Mouse (Mus musculus) right cerebral cortex, adult 2 months (tissue): ENCODE results near the gene Gm10715.
"Not testable (repeated sequence)": the region's sequence is repeated elsewhere in the genome, so short reads cannot be mapped to it uniquely, and the experiment has no call there.

Experiments used
- DNase-seq, 2 experiments: peaks; one replicate each; pipeline ENCODE4 v3.0.0; 2021 to 2022; ENCODE audit warnings: low spot score in 2 of 2

The Gm10715 gene

GRCm38 (mm10) chr9:3024912-3025467 lies 11.7 kb upstream of the Gm10715 start, which contains the start of gene Gm10717:
Gene Gm10717, plus strand, starts transcription at chr9:3025417.
- DNase-seq = peak in 1 of 2 experiments; percentile 10

DNA sequence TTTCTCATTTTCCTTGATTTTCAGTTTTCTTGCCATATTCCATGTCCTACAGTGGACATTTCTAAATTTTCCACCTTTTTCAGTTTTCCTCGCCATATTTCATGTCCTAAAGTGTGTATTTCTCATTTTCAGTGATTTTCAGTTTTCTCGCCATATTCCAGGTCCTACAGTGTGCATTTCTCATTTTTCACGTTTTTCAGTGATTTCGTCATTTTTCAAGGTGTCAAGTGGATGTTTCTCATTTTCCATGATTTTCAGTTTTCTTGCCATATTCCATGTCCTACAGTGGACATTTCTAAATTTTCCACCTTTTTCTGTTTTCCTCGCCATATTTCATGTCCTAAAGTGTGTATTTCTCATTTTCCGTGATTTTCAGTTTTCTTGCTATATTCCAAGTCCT lies 11.0 kb upstream of the Gm10715 start:
- peak; percentile 40 to 59 for DNase-seq

GRCm38 (mm10) chr9:3026136-3026535 lies 10.5 kb upstream of the Gm10715 start:
- not testable (repeated sequence) for DNase-seq

GRCm38 (mm10) chr9:3026741-3027140 lies 9.9 kb upstream of the Gm10715 start:
- not testable (repeated sequence) for DNase-seq

- DNase-seq = not testable (repeated sequence)
These were observed 9.5 kb upstream of the Gm10715 start for GRCm38 (mm10) chr9:3027200-3027599.

GRCm38 (mm10) chr9:3029276-3030000 lies 7.2 kb upstream of the Gm10715 start:
- DNase-seq = peak in 1 of 2 experiments; percentile 5

- DNase-seq = not testable (repeated sequence)
These were observed 5.9 kb upstream of the Gm10715 start for GRCm38 (mm10) chr9:3030677-3031318.

DNA sequence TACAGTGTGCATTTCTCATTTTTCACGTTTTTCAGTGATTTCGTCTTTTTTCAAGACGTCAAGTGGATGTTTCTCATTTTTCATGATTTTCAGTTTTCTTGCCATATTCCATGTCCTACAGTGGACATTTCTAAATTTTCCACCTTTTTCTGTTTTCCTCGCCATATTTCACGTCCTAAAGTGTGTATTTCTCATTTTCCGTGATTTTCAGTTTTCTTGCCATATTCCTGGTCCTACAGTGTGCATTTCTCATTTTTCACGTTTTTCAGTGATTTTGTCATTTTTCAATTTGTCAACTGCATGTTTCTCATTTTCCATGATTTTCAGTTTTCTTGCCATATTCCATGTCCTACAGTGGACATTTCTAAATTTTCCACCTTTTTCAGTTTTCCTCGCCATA lies 2.4 kb upstream of the Gm10715 start, which contains the start of gene Gm17535:
Gene Gm17535, plus strand, starts transcription at position 301 of the 400 bp plus-strand sequence.
- DNase-seq = not testable (repeated sequence)

GRCm38 (mm10) chr9:3038161-3038560 lies 1.5 kb downstream of the Gm10715 start:
- not testable (repeated sequence) for DNase-seq
